Mouse (Mus musculus) CD4-positive naive resting alpha-beta T cell, adult 57 days (primary cell): Measurements from ENCODE around the gene Il1r2. TPM values are rescaled to one million over a fixed set of nuclear protein-coding genes. Genes with fewer than 3 reads are reported as not detected.

Experiments used
- total RNA-seq: library from RNA; stranded (reverse); gene quantifications from one replicate; pipeline ENCODE4 v1.2.4, GENCODE M21; 2023

Gene Il1r2
- total RNA-seq, result 3.4 TPM

DNA sequence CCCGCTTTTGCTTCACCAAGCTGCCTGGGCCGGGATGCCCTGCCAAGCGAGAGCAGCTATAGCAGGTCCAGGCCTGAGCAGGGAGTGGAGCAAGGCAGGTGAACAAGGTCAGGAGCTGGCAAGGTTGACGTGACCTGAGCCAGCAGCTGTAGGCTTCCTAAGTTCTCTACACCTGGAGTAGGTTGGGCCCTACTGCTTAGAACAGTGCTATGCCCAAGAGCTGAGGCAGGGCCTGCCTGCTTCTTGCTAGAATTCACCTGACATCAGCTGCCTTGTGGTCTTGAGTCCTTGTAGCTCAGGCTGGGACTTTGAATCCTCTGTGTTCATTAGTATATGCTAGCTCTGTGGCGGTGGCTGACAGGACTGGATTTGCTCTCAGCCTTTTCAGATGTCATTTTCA, at the start of gene Il1r2:
TSS of gene Il1r2 (plus strand) at position 301 of the 400 bp plus-strand sequence.

Other genes with a start within 250 kb of the Il1r2 start
- 336 TPM for gene Map4k4, start 173.2 kb upstream of the Il1r2 start, total RNA-seq
- gene Il1r1, start 151.0 kb downstream of the Il1r2 start, total RNA-seq, result not detected